Mouse (Mus musculus): Measurements from ENCODE around the gene Meis1.

The Meis1 gene

DNA sequence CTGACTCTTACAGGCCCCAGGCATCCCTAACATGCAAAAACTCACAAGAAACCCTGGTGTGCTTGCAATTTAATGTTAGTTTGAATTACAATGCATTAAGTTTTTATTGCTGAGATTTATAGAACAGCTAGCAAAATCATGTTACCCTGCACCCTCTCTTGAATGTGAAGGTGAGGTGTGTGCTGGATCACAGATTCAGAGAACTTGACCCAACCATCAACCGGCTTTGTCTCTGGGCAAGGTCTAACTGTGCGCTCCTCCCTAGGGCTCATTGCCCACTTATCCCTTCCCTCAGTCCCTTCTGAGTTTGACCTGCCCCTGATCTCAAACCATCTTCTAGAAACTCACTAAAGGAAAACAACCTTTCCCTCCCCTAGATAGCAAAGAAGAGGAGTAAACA lies 6.8 kb downstream of the Meis1 start:
- Histone ChIP-seq H3K27me3 (ENCODE audit: insufficient read depth, low read length) (peaks cover 95% of the 10 kb centered on the region), H3K36me3 (ENCODE audit: insufficient read depth, low read length) (no peaks in the 10 kb centered on the region), H3K4me1 (replicated peaks; ENCODE audit: low read depth, low read length) (peaks cover 51% of the 10 kb centered on the region), H3K4me3 (replicated peaks; ENCODE audit: low read length) (no peak overlapping the region), H3K9me3 (ENCODE audit: low read length) (no peaks in the 10 kb centered on the region)
- TF ChIP-seq NANOG (IDR thresholded peaks at IDR 0.05; ENCODE audit: borderline replicate concordance, low read length) = no peak
- no peak for TF ChIP-seq POU5F1 (IDR thresholded peaks at IDR 0.05; ENCODE audit: borderline replicate concordance, low read length)
- no peak for TF ChIP-seq CTCF (conservative IDR thresholded peaks at IDR 0.05; ENCODE audit: low read length)

GRCm38 (mm10) chr11:19011108-19011805 lies 7.5 kb downstream of the Meis1 start:
- peaks cover 49% of the 10 kb centered on the region for H3K4me1 ChIP-seq (replicated peaks; ENCODE audit: low read depth, low read length)
- TF ChIP-seq NANOG (IDR thresholded peaks at IDR 0.05; ENCODE audit: borderline replicate concordance, low read length) (no peak), POU5F1 (IDR thresholded peaks at IDR 0.05; ENCODE audit: borderline replicate concordance, low read length) (no peak), CTCF (conservative IDR thresholded peaks at IDR 0.05; ENCODE audit: low read length) (no peak)
- no peak overlapping the region for H3K4me3 ChIP-seq (replicated peaks; ENCODE audit: low read length)

GRCm38 (mm10) chr11:19010396-19010811 lies 8.4 kb downstream of the Meis1 start:
- Histone ChIP-seq H3K9me3 (ENCODE audit: low read length) (no peaks in the 10 kb centered on the region), H3K4me3 (replicated peaks; ENCODE audit: low read length) (no peak overlapping the region), H3K36me3 (ENCODE audit: insufficient read depth, low read length) (no peaks in the 10 kb centered on the region), H3K27me3 (ENCODE audit: insufficient read depth, low read length) (peaks cover 87% of the 10 kb centered on the region), H3K4me1 (replicated peaks; ENCODE audit: low read depth, low read length) (peaks cover 40% of the 10 kb centered on the region)
- TF ChIP-seq NANOG (IDR thresholded peaks at IDR 0.05; ENCODE audit: borderline replicate concordance, low read length) (no peak), POU5F1 (IDR thresholded peaks at IDR 0.05; ENCODE audit: borderline replicate concordance, low read length) (no peak), CTCF (conservative IDR thresholded peaks at IDR 0.05; ENCODE audit: low read length) (no peak)

More at GRCm38 (mm10) chr11:19011108-19011805, 7.5 kb downstream of the Meis1 start:
- Histone ChIP-seq H3K36me3 (ENCODE audit: insufficient read depth, low read length) (no peaks in the 10 kb centered on the region), H3K9me3 (ENCODE audit: low read length) (no peaks in the 10 kb centered on the region), H3K27me3 (ENCODE audit: insufficient read depth, low read length) (peaks cover 90% of the 10 kb centered on the region)

GRCm38 (mm10) chr11:19009536-19010395 lies 9.0 kb downstream of the Meis1 start:
- H3K4me1 ChIP-seq (replicated peaks; ENCODE audit: low read depth, low read length) = peaks cover 35% of the 10 kb centered on the region
- H3K4me3 ChIP-seq (replicated peaks; ENCODE audit: low read length) = no peak overlapping the region
- TF ChIP-seq CTCF (conservative IDR thresholded peaks at IDR 0.05; ENCODE audit: low read length) (no peak), POU5F1 (IDR thresholded peaks at IDR 0.05; ENCODE audit: borderline replicate concordance, low read length) (no peak), NANOG (IDR thresholded peaks at IDR 0.05; ENCODE audit: borderline replicate concordance, low read length) (no peak)

DNA sequence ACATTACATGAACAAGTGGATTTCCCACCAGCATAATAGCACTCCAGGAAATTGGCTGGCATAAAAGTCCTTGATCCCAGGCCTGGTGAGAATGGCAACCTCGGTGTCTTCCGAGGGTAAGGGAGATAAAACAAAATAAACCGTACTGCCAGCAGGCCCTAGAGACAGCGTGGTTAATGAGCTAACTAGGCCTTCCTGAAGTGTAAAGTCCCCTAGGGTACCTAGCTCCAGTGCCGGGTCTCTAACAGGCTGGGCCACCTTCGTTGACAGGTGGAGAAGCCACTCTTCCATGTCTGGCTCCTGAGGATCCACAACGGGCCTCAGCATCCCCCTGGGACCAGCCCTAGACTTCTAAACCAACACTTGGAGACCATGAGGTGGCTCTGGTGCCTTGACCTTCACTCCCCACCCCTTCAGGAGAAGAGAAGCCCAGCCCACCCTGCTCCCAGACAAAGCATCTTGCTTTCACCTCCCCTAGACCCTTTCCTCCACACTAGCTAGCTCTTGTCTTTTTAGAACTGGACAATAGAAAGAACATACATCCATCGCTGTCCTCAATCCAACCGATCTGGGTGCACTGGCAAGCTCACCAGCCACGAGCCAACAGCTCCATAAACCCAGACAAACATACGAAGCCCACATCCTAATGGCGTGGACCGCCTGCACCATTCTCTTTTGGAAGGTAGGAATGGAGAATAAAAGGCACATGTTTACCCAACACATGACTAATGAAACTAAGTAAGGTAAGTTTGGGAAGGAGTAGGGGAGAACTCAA lies 10.0 kb downstream of the Meis1 start:
- peaks cover 74% of the 10 kb centered on the region for H3K27me3 ChIP-seq (ENCODE audit: insufficient read depth, low read length)

More at GRCm38 (mm10) chr11:19009536-19010395, 9.0 kb downstream of the Meis1 start:
- H3K27me3 ChIP-seq (ENCODE audit: insufficient read depth, low read length) = peaks cover 83% of the 10 kb centered on the region
- H3K9me3 ChIP-seq (ENCODE audit: low read length) = no peaks in the 10 kb centered on the region
- no peaks in the 10 kb centered on the region for H3K36me3 ChIP-seq (ENCODE audit: insufficient read depth, low read length)

GRCm38 (mm10) chr11:19007541-19008424 lies 11.0 kb downstream of the Meis1 start:
- Histone ChIP-seq H3K27me3 (ENCODE audit: insufficient read depth, low read length) (peaks cover 63% of the 10 kb centered on the region), H3K9me3 (ENCODE audit: low read length) (no peaks in the 10 kb centered on the region), H3K4me3 (replicated peaks; ENCODE audit: low read length) (peak overlapping the region; percentile 64), H3K36me3 (ENCODE audit: insufficient read depth, low read length) (no peaks in the 10 kb centered on the region), H3K4me1 (replicated peaks; ENCODE audit: low read depth, low read length) (peaks cover 22% of the 10 kb centered on the region)
- TF ChIP-seq POU5F1 (IDR thresholded peaks at IDR 0.05; ENCODE audit: borderline replicate concordance, low read length) (no peak), CTCF (conservative IDR thresholded peaks at IDR 0.05; ENCODE audit: low read length) (no peak), NANOG (IDR thresholded peaks at IDR 0.05; ENCODE audit: borderline replicate concordance, low read length) (no peak)

More for the DNA sequence above, 10.0 kb downstream of the Meis1 start:
- H3K4me3 ChIP-seq (replicated peaks; ENCODE audit: low read length) = no peak overlapping the region
- TF ChIP-seq POU5F1 (IDR thresholded peaks at IDR 0.05; ENCODE audit: borderline replicate concordance, low read length) (no peak), CTCF (conservative IDR thresholded peaks at IDR 0.05; ENCODE audit: low read length) (no peak), NANOG (IDR thresholded peaks at IDR 0.05; ENCODE audit: borderline replicate concordance, low read length) (no peak)
- no peaks in the 10 kb centered on the region for H3K36me3 ChIP-seq (ENCODE audit: insufficient read depth, low read length)
- no peaks in the 10 kb centered on the region for H3K9me3 ChIP-seq (ENCODE audit: low read length)
- H3K4me1 ChIP-seq (replicated peaks; ENCODE audit: low read depth, low read length) = peaks cover 27% of the 10 kb centered on the region

DNA sequence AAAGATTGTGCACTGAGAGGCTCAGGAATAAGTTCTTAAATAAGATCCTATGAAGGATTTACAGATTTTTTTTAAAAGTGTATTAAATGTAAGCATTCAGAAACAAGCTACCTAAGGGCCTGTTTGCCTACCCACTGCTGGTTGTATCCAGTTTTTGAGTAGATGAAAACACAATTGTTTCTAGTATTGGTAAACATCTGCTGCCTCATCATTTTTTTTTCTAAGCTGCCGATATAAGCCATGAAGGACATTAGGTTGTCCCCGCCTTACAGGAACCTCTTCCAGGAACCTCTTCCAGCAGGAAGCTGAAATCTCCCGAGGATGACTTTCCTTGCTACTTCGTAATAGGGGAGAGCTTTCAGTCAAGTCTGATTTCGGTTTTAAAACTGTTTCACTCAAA lies 11.7 kb downstream of the Meis1 start:
- Histone ChIP-seq H3K9me3 (ENCODE audit: low read length) (no peaks in the 10 kb centered on the region), H3K27me3 (ENCODE audit: insufficient read depth, low read length) (peaks cover 57% of the 10 kb centered on the region), H3K36me3 (ENCODE audit: insufficient read depth, low read length) (no peaks in the 10 kb centered on the region), H3K4me1 (replicated peaks; ENCODE audit: low read depth, low read length) (peaks cover 24% of the 10 kb centered on the region), H3K4me3 (replicated peaks; ENCODE audit: low read length) (peak overlapping the region; percentile 64)
- no peak for TF ChIP-seq POU5F1 (IDR thresholded peaks at IDR 0.05; ENCODE audit: borderline replicate concordance, low read length)
- TF ChIP-seq NANOG (IDR thresholded peaks at IDR 0.05; ENCODE audit: borderline replicate concordance, low read length) = no peak
- TF ChIP-seq CTCF (conservative IDR thresholded peaks at IDR 0.05; ENCODE audit: low read length) = no peak

Data from E14TG2a.4 (cell line).